Mouse (Mus musculus): ENCODE data around the gene Ltbp1. TPM values are rescaled to one million over a fixed set of nuclear protein-coding genes. Genes with fewer than 3 reads are reported as not detected.

Gene Ltbp1
- polyA plus RNA-seq, 3 experiments from 2014 or later: not detected

- no peak for ATAC-seq
These were observed 302.0 kb downstream of the Ltbp1 start for GRCm38 (mm10) chr17:75307070-75308011.

- ATAC-seq: no peak
These were observed 311.7 kb downstream of the Ltbp1 start for GRCm38 (mm10) chr17:75317106-75317505.

- no peak for ATAC-seq
These were observed 317.9 kb downstream of the Ltbp1 start for GRCm38 (mm10) chr17:75323229-75323628.

- ATAC-seq: no peak
These were observed 318.4 kb downstream of the Ltbp1 start for GRCm38 (mm10) chr17:75323766-75324165.

GRCm38 (mm10) chr17:75328102-75328639 lies 322.8 kb downstream of the Ltbp1 start:
- no peak for ATAC-seq

- ATAC-seq: no peak
These were observed 325.0 kb downstream of the Ltbp1 start for GRCm38 (mm10) chr17:75330366-75330765.

- ATAC-seq: no peak
These were observed 326.1 kb downstream of the Ltbp1 start for GRCm38 (mm10) chr17:75331421-75331951.

- ATAC-seq: no peak
These were observed 326.9 kb downstream of the Ltbp1 start for GRCm38 (mm10) chr17:75332289-75332688.

GRCm38 (mm10) chr17:75333011-75333410 lies 327.6 kb downstream of the Ltbp1 start:
- no peak for ATAC-seq

- no peak for ATAC-seq
These were observed 328.4 kb downstream of the Ltbp1 start for GRCm38 (mm10) chr17:75333759-75334158.

GRCm38 (mm10) chr17:75335649-75336048 lies 330.3 kb downstream of the Ltbp1 start:
- ATAC-seq: no peak

- no peak for ATAC-seq
These were observed 335.9 kb downstream of the Ltbp1 start for GRCm38 (mm10) chr17:75341227-75341626.

- ATAC-seq: no peak
These were observed 339.7 kb downstream of the Ltbp1 start for GRCm38 (mm10) chr17:75345116-75345515.

- ATAC-seq: no peak
These were observed 342.0 kb downstream of the Ltbp1 start for GRCm38 (mm10) chr17:75347414-75347813.

GRCm38 (mm10) chr17:75349109-75349508 lies 343.7 kb downstream of the Ltbp1 start:
- no peak for ATAC-seq

GRCm38 (mm10) chr17:75349602-75350001 lies 344.2 kb downstream of the Ltbp1 start:
- no peak for ATAC-seq

GRCm38 (mm10) chr17:75353323-75353722 lies 348.0 kb downstream of the Ltbp1 start:
- ATAC-seq: no peak

- no peak for ATAC-seq
These were observed 350.1 kb downstream of the Ltbp1 start for GRCm38 (mm10) chr17:75355431-75355830.

GRCm38 (mm10) chr17:75360111-75360510 lies 354.7 kb downstream of the Ltbp1 start:
- ATAC-seq: no peak

- no peak for ATAC-seq
These were observed 361.0 kb downstream of the Ltbp1 start for GRCm38 (mm10) chr17:75366332-75366731.

- no peak for ATAC-seq
These were observed 362.3 kb downstream of the Ltbp1 start for GRCm38 (mm10) chr17:75367486-75368155.

GRCm38 (mm10) chr17:75368580-75368979 lies 363.2 kb downstream of the Ltbp1 start:
- no peak for ATAC-seq

GRCm38 (mm10) chr17:75369351-75369750 lies 364.0 kb downstream of the Ltbp1 start:
- ATAC-seq: no peak

Data from inflammation-experienced regulatory T-cells, adult 6 months (primary cell).